Mouse (Mus musculus): ENCODE results near the gene Sf3a3.
"Not testable (repeated sequence)": the region's sequence is repeated elsewhere in the genome, so short reads cannot be mapped to it uniquely, and the experiment has no call there.

DNA sequence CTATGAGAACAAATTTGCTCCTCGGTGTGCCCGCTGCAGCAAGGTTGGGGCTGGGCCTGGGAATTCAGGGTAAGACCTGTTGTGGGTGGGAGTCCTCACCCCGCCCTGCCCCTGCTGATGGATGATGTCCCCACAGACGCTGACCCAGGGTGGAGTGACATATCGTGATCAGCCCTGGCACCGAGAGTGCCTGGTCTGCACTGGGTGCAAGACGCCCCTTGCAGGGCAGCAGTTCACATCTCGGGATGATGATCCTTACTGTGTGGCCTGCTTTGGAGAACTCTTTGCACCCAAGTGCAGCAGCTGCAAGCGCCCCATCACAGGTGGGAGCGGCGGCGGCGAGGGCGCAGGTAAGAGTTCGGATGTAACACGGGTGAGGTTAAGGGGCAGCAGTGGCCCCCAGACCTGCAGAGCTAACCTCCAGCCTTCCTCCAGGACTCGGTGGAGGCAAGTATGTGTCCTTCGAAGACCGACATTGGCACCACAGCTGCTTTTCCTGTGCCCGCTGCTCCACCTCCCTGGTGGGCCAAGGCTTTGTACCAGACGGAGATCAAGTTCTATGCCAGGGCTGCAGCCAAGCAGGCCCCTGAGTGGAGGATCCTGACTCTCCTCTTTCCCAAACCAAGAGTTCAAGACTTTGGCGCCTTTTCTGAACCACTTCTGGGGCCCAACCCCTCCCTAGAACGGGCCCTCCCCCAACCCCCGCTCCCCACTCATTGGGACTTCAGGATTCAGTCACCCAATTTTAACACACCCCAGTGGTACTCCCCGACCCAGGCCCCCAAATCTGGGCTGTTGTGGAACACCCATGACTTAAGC lies 7.0 kb upstream of the Sf3a3 start:
- TF ChIP-seq POLR2A (IDR thresholded peaks at IDR 0.05; ENCODE audit: control insufficient read depth in 1 of 2, insufficient read depth in 1 of 2, low read depth in 1 of 2, low read length in 2 of 2, poor library complexity in 1 of 2); EP300 (IDR thresholded peaks at IDR 0.05; ENCODE audit: low read depth in 1 of 2, low read length in 2 of 2); TAL1 (IDR thresholded peaks at IDR 0.05; ENCODE audit: low read length); HCFC1 (IDR thresholded peaks at IDR 0.05; ENCODE audit: low read depth, low read length); ZNF384 (IDR thresholded peaks at IDR 0.05; ENCODE audit: low read depth, low read length); NRF1 (IDR thresholded peaks at IDR 0.05; ENCODE audit: insufficient read depth, low read depth, low read length, poor library complexity, severe bottlenecking); ZC3H11A (IDR thresholded peaks at IDR 0.05; ENCODE audit: low read depth, low read length); CTCF (IDR thresholded peaks at IDR 0.05 in 2 of 3, conservative IDR thresholded peaks at IDR 0.05 in 1 of 3; ENCODE audit: control insufficient read depth in 1 of 3, insufficient read depth in 1 of 3, low read depth in 2 of 3, low read length in 3 of 3, poor library complexity in 1 of 3, severe bottlenecking in 1 of 3); SIN3A (IDR thresholded peaks at IDR 0.05; ENCODE audit: low read length); GABPA (IDR thresholded peaks at IDR 0.05; ENCODE audit: low read depth, low read length): not testable (repeated sequence)

All from MEL (cell line).